Mouse (Mus musculus): Measurements from ENCODE around the gene Scarb1.

Gene Scarb1

DNA sequence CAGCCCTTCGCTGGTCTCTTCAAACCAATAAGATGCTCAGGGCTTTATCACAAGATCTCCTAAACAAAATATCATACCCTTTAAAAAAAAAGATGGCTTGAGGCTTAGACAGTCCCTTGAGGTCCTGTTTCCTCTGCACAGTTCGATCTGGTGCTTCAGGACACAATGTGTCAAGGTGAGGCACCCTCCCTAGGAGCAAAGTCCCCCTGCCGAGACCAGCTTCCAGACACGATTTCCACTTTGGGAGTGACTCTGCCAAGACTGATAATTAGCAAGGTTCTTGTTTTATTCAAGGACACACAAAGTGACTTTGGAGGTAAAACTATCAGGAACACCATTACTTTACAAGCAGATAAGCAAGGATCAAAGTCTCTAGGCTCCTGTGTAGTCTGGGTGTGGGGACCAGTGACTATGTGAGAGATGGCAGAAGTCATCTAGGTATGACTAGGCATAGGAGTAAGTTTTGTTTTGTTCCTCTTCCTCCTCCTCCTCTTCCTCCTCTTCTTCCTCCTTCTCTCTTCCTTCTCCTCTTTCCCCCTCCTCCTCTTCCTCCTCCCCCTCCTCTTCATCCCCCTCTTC is 24.0 kb upstream of the Scarb1 start:
- DNase-seq (ENCODE audit: low spot score in 2 of 2), result no peak

- no peak for DNase-seq (ENCODE audit: low spot score in 2 of 2)
Observed at GRCm38 (mm10) chr5:125363894-125364293, 23.0 kb upstream of the Scarb1 start.

DNA sequence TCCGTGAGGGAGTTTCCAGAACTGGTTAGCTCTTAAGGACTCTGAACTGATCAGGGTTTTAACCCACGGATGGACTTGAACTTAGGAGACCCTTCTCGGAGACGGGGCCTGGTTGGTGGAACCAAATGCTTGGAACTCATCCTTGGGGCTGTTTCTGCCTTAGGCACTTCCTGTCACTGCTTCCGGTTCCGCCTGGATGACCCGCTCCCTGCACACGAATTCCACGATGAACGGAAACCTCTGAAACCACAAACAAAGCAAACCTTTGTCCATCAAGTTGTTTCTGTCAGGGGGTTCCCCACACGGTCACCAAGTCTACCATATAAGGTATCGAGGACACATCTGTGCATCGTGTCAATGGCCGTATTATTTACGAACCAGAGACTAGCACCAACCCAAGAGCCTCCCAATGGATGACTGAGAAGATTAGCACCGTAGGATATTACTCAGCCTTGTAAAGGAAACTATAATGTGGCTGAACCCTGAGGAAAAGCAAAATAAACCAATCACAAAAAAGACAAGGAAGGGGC is 20.2 kb upstream of the Scarb1 start:
- no peak for DNase-seq (ENCODE audit: low spot score in 2 of 2)

DNA sequence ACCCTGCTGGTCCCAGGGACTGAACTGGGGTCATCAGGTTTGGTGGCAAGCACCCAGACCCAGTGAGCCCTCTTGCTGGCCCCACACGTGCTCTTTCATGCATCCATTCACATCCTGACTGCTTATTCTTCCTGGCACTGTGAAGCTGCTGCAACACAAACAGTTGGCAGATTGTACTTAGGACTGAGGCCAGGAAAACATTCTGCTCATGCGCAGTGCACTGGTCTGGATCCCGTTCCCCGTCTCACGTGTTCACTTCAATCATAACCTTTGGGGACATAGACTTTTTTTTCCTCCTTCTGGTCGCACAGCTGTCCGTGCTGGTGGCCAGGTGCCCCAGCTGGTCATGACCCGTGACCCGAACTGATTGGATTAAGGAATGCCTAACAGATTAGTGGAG is 19.7 kb upstream of the Scarb1 start:
- no peak for DNase-seq (ENCODE audit: low spot score in 2 of 2)

- peak in 1 of 2 experiments; percentile 43 for DNase-seq (ENCODE audit: low spot score in 2 of 2)
Observed at GRCm38 (mm10) chr5:125358270-125358608, 17.3 kb upstream of the Scarb1 start.

- no peak for DNase-seq (ENCODE audit: low spot score in 2 of 2)
Observed at GRCm38 (mm10) chr5:125357543-125358269, 16.8 kb upstream of the Scarb1 start.

DNA sequence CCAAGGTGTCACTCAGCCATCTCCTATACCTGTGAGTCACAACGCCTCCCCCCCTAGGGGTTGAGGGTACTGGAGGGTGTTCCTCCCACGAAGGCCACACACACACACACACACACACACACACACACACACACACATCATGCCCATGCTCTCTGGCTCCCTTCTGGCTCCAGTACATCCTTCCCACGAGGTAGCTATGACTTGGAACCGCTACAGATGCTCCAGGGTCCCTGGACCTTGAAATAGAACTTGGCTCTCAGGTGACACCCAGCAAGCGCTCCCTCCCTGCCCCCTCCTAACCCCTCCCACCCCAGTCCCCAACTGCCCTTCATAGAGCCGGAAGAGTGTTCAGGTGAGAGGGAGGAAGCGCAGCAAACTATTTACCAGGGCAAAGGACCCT is 14.8 kb upstream of the Scarb1 start:
- no peak for DNase-seq (ENCODE audit: low spot score in 2 of 2)

DNA sequence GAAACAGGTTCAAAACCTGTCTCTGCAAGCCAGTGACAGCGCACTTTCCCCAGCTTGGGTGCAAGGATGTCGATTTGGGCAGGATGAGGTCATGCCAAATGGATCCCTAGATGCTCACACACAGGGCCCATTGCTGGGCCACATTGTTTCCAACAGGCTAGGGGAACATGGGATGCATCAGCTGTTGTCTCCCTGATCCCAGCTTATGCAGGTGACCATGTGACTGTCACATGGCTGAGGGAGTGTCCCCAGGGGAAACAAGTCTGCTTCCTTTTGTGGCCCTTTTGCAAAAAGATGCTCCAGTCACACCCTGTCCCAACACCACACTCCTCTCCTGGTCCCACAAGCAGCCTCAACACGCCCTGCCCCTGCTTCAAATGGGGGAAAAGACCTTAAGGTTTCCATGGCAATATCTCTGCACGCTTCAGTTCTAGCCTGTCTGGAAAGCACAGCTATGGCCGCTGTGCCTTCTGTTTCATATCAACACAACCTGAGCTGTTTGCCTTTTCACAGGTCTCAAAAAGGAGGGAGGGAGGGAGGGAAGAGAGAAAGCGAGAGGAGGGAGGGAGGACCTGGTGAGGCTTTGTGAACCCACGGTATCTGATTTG is 14.1 kb upstream of the Scarb1 start:
- no peak for DNase-seq (ENCODE audit: low spot score in 2 of 2)

- no peak for DNase-seq (ENCODE audit: low spot score in 2 of 2)
Observed at GRCm38 (mm10) chr5:125352781-125353294, 11.9 kb upstream of the Scarb1 start.

GRCm38 (mm10) chr5:125351939-125352338 is 11.0 kb upstream of the Scarb1 start:
- no peak for DNase-seq (ENCODE audit: low spot score in 2 of 2)

- DNase-seq (ENCODE audit: low spot score in 2 of 2), result no peak
Observed at GRCm38 (mm10) chr5:125351057-125351456, 10.2 kb upstream of the Scarb1 start.

DNA sequence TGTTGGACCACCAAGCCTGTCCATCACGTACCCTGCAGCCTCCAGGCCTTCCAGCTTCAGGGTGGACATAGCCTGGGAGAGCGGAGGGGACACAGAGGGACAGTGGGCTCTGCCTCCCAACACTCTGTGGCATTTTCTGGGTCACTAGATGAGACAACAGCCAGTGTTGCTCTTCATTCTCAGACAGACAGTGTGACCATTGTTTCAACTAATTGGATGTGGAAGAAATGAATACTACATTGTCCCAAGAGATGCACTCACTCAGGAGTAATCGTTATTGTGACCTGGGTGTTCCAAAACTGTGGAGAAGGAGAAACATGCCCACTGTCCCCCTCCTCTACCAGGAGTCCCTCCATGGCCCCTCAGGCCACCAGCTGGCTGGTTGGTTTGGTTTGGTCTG is 8.5 kb upstream of the Scarb1 start:
- no peak for DNase-seq (ENCODE audit: low spot score in 2 of 2)

- DNase-seq (ENCODE audit: low spot score in 2 of 2), result peak; percentile 70 to 83
Observed at GRCm38 (mm10) chr5:125348487-125348886, 7.6 kb upstream of the Scarb1 start.

DNA sequence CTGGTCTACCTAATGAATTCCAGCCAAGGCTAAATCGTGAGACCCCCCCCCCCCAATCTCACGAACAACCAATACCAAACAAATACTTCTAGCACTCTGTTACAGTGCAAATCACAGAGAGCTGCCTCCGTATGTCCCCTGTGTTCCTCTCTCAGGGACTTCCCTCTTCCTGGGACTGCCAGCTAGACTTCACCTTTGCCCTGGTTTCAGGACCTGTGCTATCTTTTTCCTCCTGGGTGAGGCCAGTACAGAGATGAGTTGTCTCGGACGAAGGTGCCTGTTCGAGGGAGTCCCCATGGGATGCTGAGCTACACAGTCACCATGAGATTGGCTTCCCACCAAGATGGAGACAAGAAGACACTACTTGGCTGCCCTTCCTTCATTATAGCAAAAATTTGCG is 7.2 kb upstream of the Scarb1 start:
- no peak for DNase-seq (ENCODE audit: low spot score in 2 of 2)

GRCm38 (mm10) chr5:125344296-125344695 is 3.4 kb upstream of the Scarb1 start:
- no peak for DNase-seq (ENCODE audit: low spot score in 2 of 2)

- peak; percentile 43 to 46 for DNase-seq (ENCODE audit: low spot score in 2 of 2)
Observed at GRCm38 (mm10) chr5:125341459-125342090, 681 bp upstream of the Scarb1 start.

DNA sequence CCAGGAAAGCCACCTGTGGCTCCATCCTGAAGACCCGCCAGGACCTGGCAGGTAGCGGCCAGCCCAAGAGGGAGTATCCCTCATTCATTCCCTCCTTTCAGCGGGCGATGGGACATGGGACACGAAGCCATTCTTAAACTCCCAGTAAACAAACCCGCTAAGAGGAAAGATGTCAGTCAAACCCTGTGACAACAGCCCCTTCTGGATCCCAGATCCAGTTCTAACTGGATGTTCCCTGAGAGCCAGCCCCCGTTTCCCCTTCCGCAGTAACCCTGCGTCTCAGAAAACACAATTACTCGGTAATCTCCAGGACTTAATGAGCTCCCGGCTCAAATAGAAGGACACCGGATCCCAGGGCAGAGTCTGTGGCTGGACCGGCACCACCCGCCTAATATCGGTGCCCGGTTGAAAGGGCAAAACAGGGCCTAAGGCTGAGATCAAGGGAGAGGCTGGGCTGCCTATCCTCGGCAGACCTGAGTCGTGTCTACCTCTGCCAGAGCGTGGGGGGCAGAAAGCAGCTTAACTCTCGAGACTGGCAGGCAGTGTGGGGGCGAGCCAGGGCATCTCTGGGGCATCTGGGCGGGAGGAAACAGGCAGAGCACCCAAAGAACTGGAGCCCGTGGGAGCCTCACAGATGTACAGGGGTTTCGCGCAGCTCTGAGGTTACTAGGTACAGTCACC is 903 bp downstream of the Scarb1 start:
- DNase-seq (ENCODE audit: low spot score in 2 of 2), result peak in 1 of 2 experiments; percentile 29

DNA sequence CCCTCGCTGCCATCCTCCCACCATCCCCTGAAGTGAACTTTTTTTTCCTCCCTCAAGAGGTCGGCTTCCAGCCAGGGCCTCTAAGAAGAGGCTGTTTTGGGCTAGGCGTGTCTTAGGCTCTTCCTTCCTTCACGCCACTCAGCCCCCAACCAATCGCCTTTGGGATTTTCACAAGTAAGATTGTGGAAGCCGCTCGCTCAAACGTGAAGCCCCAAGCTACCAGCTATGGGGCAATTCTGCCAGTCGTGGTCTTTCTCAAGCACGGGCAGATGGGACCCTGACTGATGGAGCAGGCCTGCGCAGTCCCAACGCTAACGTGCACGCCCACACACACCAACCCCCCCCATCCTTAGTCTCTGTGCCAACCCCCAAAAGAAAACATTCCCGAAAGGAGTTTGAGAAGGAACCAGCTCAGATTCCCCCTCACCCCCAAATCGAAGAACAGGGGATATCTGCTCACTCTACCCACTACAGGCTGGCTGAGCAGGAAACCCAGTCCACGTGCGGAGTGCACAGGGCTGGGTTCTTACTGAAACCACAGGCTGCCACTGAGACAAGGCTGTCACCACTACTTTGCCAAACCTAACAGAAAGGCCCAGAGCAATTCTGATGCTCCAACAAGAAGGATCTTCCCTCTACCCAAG is 1.7 kb downstream of the Scarb1 start:
- DNase-seq (ENCODE audit: low spot score in 2 of 2), result peak; percentile 39 to 53

DNA sequence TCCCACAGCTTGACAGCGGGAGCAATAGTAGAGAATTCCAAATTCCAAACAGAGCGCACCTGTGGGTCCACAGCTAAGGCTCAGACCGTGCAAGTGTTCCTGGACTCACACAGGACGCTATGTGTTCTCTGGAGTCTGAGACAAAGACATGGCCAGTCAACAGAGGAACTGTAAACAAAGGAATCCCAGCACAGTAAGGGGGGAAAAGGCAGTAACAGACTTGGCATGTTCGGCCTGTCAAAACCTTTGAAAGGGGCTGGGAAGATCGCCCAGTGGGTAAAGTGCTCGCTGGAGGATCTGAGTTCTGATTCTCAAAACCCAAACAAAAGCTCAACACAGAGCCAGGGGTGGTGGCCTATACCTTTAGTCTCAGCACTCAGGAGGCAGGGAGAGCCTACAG is 3.4 kb downstream of the Scarb1 start:
- no peak for DNase-seq (ENCODE audit: low spot score in 2 of 2)

GRCm38 (mm10) chr5:125337012-125337411 is 3.9 kb downstream of the Scarb1 start:
- DNase-seq (ENCODE audit: low spot score in 2 of 2), result no peak

DNA sequence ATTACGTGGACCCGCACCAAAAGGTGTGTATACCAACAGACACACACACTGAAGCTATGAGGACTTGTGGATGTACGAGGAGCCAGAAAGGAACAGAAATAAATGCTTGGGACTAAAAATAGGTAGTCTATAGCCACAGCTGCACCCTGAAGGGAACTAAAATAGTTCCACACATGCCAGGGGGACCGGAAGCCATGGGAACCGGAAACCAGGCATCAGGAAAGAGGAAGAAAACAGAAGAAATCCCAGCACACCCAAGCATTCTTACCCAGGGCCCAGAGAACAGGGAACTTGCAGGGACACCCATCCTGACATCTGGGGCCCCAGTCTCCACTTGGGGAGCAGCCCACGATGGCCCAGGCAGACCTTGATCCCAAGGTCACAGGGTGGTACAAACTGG is 7.9 kb downstream of the Scarb1 start:
- no peak for DNase-seq (ENCODE audit: low spot score in 2 of 2)

Data from spleen, postnatal 10 days (tissue).